Mouse (Mus musculus) spleen, adult 2 months (tissue): ENCODE results near the gene Fam89a.

Source experiments
- CTCF ChIP-seq: fragments of 200-500 bp; IDR thresholded peaks from 2 replicates; pipeline ENCODE4 v1.5.1; 2011; ENCODE audit warnings: mild to moderate bottlenecking, inconsistent platforms; ENCODE audit not compliant: insufficient read depth, insufficient read length, insufficient replicate concordance; ENCODE audit errors: extremely low read depth
- POLR2A ChIP-seq: fragments of 200-500 bp; IDR thresholded peaks from 2 replicates; pipeline ENCODE4 v1.6.1; 2011; ENCODE audit warnings: low read depth, low read length, inconsistent platforms

DNA sequence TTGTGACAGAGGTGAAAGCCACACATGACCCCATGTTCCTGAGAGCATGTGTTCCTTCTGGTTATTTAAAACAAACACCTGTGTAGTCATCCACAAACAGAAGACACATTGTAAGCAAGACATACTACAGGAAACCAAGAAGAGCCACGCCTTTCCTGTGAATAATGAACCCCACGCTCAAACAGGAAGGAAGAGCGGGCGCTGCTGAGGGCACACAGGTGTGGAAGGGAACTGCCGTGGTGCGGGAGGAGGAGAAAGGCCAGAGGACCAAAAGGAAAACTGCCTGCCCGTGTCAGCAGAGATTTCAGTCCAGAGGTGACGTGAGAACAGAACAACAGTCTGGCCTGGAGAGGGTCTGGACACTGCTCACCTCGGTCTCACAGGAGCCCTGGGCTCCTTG, 50.6 kb downstream of the Fam89a start:
- TF ChIP-seq POLR2A: no peak; the same call in 1 of the 2 replicates
- TF ChIP-seq CTCF: no peak
